Mouse (Mus musculus) midbrain, embryonic 11.5 days (tissue): Measurements from ENCODE around the gene Vmn1r55. TPM values are rescaled to one million over a fixed set of nuclear protein-coding genes. Genes with fewer than 3 reads are reported as not detected.

Experiments
- microRNA-seq: library from miRNA; unstranded; fragments of <30 nt; microRNA quantifications from one replicate; pipeline ENCODE4, GENCODE M21; 2017
- polyA plus RNA-seq: library from polyadenylated mRNA; unstranded; fragments of >200 nt; fragmentation: Nextera tagmentation; extraction: Ambion mirVana; gene quantifications from 2 replicates; pipeline ENCODE4 v1.2.1, GENCODE M21; 2014

The Vmn1r55 gene
- polyA plus RNA-seq, 1 experiment from 2014 or later, result not detected

Small RNA genes lying within 50 kb of the gene (microRNA-seq; reads per million reads assigned to microRNA genes)
- gene Gm26217, result not detected

Other genes starting within 250 kb of the Vmn1r55 start
- gene Gm36210, start 243.2 kb downstream of the Vmn1r55 start, polyA plus RNA-seq, result 0.12 TPM in 1 of 2 replicates, not detected in the other
- gene Zfp628, start 234.5 kb downstream of the Vmn1r55 start, polyA plus RNA-seq, result 3.5 and 3.8 TPM in 2 replicates
- 8.0 and 10.4 TPM in 2 replicates for gene Nat14, start 227.6 kb downstream of the Vmn1r55 start, polyA plus RNA-seq
- gene Ssc5d, start 223.9 kb downstream of the Vmn1r55 start, polyA plus RNA-seq, result 1.0 and 1.6 TPM in 2 replicates
- not detected in 2 replicates for gene Sbk2, start 185.3 kb downstream of the Vmn1r55 start, polyA plus RNA-seq
- not detected in 2 replicates for gene Sbk3, start 178.5 kb downstream of the Vmn1r55 start, polyA plus RNA-seq
- gene Zfp579, start 153.5 kb downstream of the Vmn1r55 start, polyA plus RNA-seq, result 41.1 and 41.7 TPM in 2 replicates
- gene Zfp524, start 135.3 kb downstream of the Vmn1r55 start, polyA plus RNA-seq, result 7.6 and 9.2 TPM in 2 replicates
- gene Fiz1, start 135.0 kb downstream of the Vmn1r55 start, polyA plus RNA-seq, result 42.4 and 49.4 TPM in 2 replicates
- gene Gm44973, start 134.2 kb downstream of the Vmn1r55 start, polyA plus RNA-seq, result 0.34 TPM in 1 of 2 replicates, not detected in the other
- gene Zfp865, start 129.3 kb downstream of the Vmn1r55 start, polyA plus RNA-seq, result 4.8 and 5.1 TPM in 2 replicates
- 4.0 and 5.0 TPM in 2 replicates for gene Ccdc106, start 129.1 kb downstream of the Vmn1r55 start, polyA plus RNA-seq
- gene 4632433K11Rik, start 115.6 kb downstream of the Vmn1r55 start, polyA plus RNA-seq, result 0.33 TPM in 1 of 2 replicates, not detected in the other
- gene Zfp784, start 111.2 kb downstream of the Vmn1r55 start, polyA plus RNA-seq, result 3.3 and 3.6 TPM in 2 replicates
- 34.1 and 47.6 TPM in 2 replicates for gene Zfp580, start 98.1 kb downstream of the Vmn1r55 start, polyA plus RNA-seq
- 151 and 159 TPM in 2 replicates for gene U2af2, start 87.5 kb downstream of the Vmn1r55 start, polyA plus RNA-seq
- gene Epn1, start 69.4 kb downstream of the Vmn1r55 start, polyA plus RNA-seq, result 47.8 and 56.2 TPM in 2 replicates
- gene Rfpl4, start 32.7 kb downstream of the Vmn1r55 start, polyA plus RNA-seq, result not detected in 2 replicates
- 0.19 and 0.47 TPM in 2 replicates for gene Rasl2-9, start 23.7 kb downstream of the Vmn1r55 start, polyA plus RNA-seq
- gene Vmn1r56, start 47.1 kb upstream of the Vmn1r55 start, polyA plus RNA-seq, result not detected in 2 replicates
- not detected in 2 replicates for gene Vmn1r57, start 68.8 kb upstream of the Vmn1r55 start, polyA plus RNA-seq
- not detected in 2 replicates for gene Gm5065, start 200.9 kb upstream of the Vmn1r55 start, polyA plus RNA-seq
- gene Nlrp2, start 201.4 kb upstream of the Vmn1r55 start, polyA plus RNA-seq, result not detected in 2 replicates